Mouse (Mus musculus) brain, embryonic 14.5 days (tissue): ENCODE data around the gene Lipa.

Experiments
- CTCF ChIP-seq: fragments of 200-500 bp; IDR thresholded peaks from 2 replicates; pipeline ENCODE4 v1.5.1; 2012; ENCODE audit warnings: inconsistent platforms, mild to moderate bottlenecking, moderate library complexity, borderline replicate concordance; ENCODE audit not compliant: insufficient read depth, insufficient read length; ENCODE audit errors: extremely low read depth
- POLR2A ChIP-seq: fragments of 200-500 bp; IDR thresholded peaks from 2 replicates; pipeline ENCODE4 v1.6.1; 2012; ENCODE audit warnings: mild to moderate bottlenecking, inconsistent platforms, borderline replicate concordance; ENCODE audit not compliant: poor library complexity, insufficient read depth, insufficient read length, severe bottlenecking; ENCODE audit errors: extremely low read depth

DNA sequence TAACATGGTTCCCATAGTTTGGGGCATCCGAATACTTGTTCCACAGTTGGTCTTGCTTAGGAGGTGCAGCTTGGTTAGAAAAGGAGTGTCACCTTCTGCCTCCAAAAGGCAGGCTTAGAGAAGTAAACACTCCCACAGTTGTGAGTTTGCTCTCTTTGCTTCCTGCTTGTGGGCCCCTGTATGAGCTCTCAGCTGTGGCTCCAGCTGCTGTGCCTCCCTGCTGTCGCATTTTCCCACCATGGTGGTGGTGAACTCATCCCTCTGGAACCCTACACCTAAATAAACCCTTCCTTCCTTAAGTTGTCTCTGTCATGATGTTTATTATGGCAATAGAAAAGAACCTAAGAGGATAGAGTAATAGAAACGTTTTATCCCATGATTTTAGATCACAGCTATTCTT, 58.5 kb downstream of the Lipa start:
- TF ChIP-seq POLR2A (no peak), CTCF (no peak)
